Mouse (Mus musculus) bone marrow, adult 2 months (tissue): ENCODE data around the gene Grik3.

ENCODE experiments used
- CTCF ChIP-seq: fragments of 200-500 bp; IDR thresholded peaks from 2 replicates; pipeline ENCODE4 v1.5.1; 2011; ENCODE audit warnings: low read length, control low read depth; ENCODE audit not compliant: control insufficient read depth, insufficient read depth
- POLR2A ChIP-seq: fragments of 200-500 bp; IDR thresholded peaks from 2 replicates; pipeline ENCODE4 v1.6.1; 2011; ENCODE audit warnings: low read depth, mild to moderate bottlenecking, control low read depth, low read length, borderline replicate concordance; ENCODE audit not compliant: control insufficient read depth

DNA sequence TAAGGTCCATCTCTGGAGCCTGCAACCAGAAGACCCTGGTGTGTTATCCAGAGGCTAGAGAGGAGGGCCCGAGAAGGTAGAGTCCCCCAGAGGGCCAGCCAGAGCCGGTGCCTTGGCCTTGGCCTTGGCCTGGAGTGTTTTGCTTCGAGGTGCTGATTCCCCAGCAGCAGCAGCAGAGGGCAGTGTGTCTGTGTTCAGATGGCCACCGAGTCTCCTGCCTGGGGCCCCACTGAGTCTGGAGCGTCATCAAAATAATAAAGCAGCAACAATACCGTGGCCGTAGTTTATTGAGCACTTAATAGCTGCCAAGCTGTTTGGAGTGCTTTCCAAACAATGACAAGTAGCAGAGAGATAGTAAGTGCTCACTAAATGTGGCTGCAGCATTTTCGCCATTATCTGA, 5.0 kb downstream of the Grik3 start:
- TF ChIP-seq CTCF (no peak), POLR2A (no peak)
